Mouse (Mus musculus) midbrain, embryonic 16.5 days (tissue): ENCODE measurements around the gene Tstd3. TPM values are rescaled to one million over a fixed set of nuclear protein-coding genes. Genes with fewer than 3 reads are reported as not detected.
A peak's percentile ranks its signal among the peaks of the same experiment; 100 is the strongest.
"Not testable (repeated sequence)": the region's sequence is repeated elsewhere in the genome, so short reads cannot be mapped to it uniquely, and the experiment has no call there.

Experiments
- ATAC-seq: fragments of 200-750 bp; cut with Nextera tagmentation; 2 replicates; pipeline ENCODE4 v1.8.0; 2017; ENCODE audit warnings: moderate TSS enrichment
- H3K27ac ChIP-seq: fragments of 300-500 bp; sonication (generic); 2 replicates; pipeline ENCODE4 v1.5.1; 2014; ENCODE audit warnings: mild to moderate bottlenecking, low read length, mixed read lengths
- H3K27me3 ChIP-seq: fragments of 300-500 bp; sonication (generic); 2 replicates; pipeline ENCODE4 v1.6.1; 2014; ENCODE audit warnings: low read depth, low read length, mixed read lengths; ENCODE audit not compliant: control insufficient read depth, insufficient read depth
- H3K36me3 ChIP-seq: fragments of 300-500 bp; sonication (generic); 2 replicates; pipeline ENCODE4 v1.6.1; 2014; ENCODE audit warnings: mild to moderate bottlenecking, low read length, moderate library complexity, mixed read lengths; ENCODE audit not compliant: control insufficient read depth, insufficient read depth
- H3K4me1 ChIP-seq: fragments of 300-500 bp; sonication (generic); 2 replicates; pipeline ENCODE4 v1.6.1; 2014; ENCODE audit warnings: mild to moderate bottlenecking, low read length, mixed read lengths; ENCODE audit not compliant: control insufficient read depth, insufficient read depth
- H3K4me2 ChIP-seq: fragments of 300-500 bp; sonication (generic); 2 replicates; pipeline ENCODE4 v1.6.1; 2014; ENCODE audit warnings: mild to moderate bottlenecking, low read length, mixed read lengths
- H3K4me3 ChIP-seq: fragments of 300-500 bp; sonication (generic); 2 replicates; pipeline ENCODE4 v1.5.1; 2014; ENCODE audit warnings: low read depth, mild to moderate bottlenecking, low read length, moderate library complexity, mixed read lengths
- H3K9ac ChIP-seq: fragments of 300-500 bp; sonication (generic); 2 replicates; pipeline ENCODE4 v1.6.1; 2014; ENCODE audit warnings: low read depth, low read length, mixed read lengths
- H3K9me3 ChIP-seq: fragments of 300-500 bp; sonication (generic); replicated peaks from 2 replicates; pipeline ENCODE4 v1.6.1; 2014; ENCODE audit warnings: mild to moderate bottlenecking, low read length, mixed read lengths; ENCODE audit not compliant: control insufficient read depth, poor library complexity, severe bottlenecking
- WGBS: fragments of 180-500 bp; shearing (Covaris S2); extraction: QIAGEN DNeasy Blood & Tissue Kit; methylation state at CpG from one replicate; pipeline ENCODE4 v1.1.7; 2014; 5-methylcytosine and 5-hydroxymethylcytosine counted together
- polyA plus RNA-seq: library from polyadenylated mRNA; unstranded; fragments of >200 nt; fragmentation: Nextera tagmentation; extraction: Ambion mirVana; gene quantifications from 2 replicates; pipeline ENCODE4 v1.2.1, GENCODE M21; 2015

Tstd3 gene
- polyA plus RNA-seq, 1 experiment from 2014 or later = 28.9 TPM

DNA sequence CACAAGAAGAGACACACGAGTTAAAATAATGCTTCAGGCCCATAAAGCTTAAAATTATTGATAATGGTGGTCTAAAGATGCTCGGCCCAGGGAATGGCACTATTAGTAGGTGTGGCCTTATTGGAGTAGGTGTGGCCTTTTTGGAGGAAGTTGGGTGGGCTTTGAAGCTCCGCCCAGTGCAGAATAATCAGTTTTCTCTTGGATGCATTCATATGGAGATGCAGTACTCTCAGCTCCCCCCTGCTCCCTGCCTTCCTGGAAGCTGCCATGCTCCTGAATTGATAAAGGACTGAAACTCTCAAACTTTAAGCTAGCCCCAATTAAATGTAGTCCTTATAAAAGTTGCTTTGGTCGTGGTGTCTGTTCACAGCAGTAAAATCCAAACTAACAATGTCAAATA lies 3.2 kb downstream of the Tstd3 start:
- H3K9me3 ChIP-seq = no peaks in the 10 kb centered on the region
- peaks cover 7% of the 10 kb centered on the region for H3K36me3 ChIP-seq
- H3K27ac ChIP-seq = no peak overlapping the region
- no peaks in the 10 kb centered on the region for H3K27me3 ChIP-seq
- 81% methylated on average over 4 of the region's 4 CpGs for WGBS
- no peak overlapping the region for H3K4me2 ChIP-seq
- H3K9ac ChIP-seq = no peak overlapping the region
- no peaks in the 10 kb centered on the region; the same call in 1 of the 2 replicates for H3K4me1 ChIP-seq
- ATAC-seq = no peak
- H3K4me3 ChIP-seq = no peak overlapping the region

DNA sequence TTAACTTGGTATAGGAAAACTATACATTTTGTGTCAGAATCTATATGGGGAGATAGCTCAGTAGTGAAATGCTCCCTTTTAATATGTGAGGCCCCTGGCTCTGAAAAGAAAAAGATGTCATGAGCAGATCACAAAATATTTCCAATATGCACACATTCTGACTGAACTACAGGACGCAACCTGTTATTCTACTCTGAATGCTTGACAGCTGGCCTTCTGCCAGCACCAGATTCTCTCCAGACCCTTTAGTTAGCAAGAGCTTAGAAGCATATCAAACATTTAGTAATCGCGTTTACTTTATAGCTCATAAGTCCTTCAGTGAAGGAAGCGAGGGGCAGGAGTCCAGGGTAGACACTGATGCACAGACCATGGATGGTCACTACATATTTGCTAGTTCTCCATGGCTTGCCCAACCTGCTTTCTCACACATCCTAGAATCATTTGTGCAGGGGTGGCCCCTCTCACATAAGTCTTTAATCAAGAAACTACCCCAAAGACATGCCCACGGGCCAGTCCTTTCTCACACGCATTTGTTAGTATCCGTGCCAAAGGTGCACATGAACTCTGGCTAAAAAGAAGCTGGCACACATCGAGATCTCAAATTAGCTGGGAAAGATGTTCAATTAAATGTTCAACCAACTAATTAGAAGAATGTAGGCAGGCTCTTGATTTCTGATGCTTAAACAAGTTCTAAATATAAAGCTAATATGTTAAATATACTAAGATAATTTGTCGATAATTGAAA lies 5.4 kb downstream of the Tstd3 start:
- ATAC-seq = no peak
- Histone ChIP-seq H3K27me3 (no peaks in the 10 kb centered on the region), H3K9ac (no peak overlapping the region), H3K9me3 (no peaks in the 10 kb centered on the region), H3K27ac (no peak overlapping the region), H3K36me3 (peaks cover 8% of the 10 kb centered on the region), H3K4me2 (no peak overlapping the region), H3K4me1 (no peaks in the 10 kb centered on the region; the same call in 1 of the 2 replicates), H3K4me3 (no peak overlapping the region)
- 85% methylated on average over 9 of the region's 9 CpGs for WGBS

- no peak overlapping the region for H3K27ac ChIP-seq
- 47% methylated on average over 1 of the region's 1 CpGs for WGBS
- ATAC-seq = no peak
- no peaks in the 10 kb centered on the region for H3K4me1 ChIP-seq
- H3K4me2 ChIP-seq = no peak overlapping the region
- peaks cover 8% of the 10 kb centered on the region for H3K36me3 ChIP-seq
- H3K27me3 ChIP-seq = no peaks in the 10 kb centered on the region
- H3K9me3 ChIP-seq = no peaks in the 10 kb centered on the region
- H3K4me3 ChIP-seq = no peak overlapping the region
- H3K9ac ChIP-seq = no peak overlapping the region
These were observed 8.2 kb downstream of the Tstd3 start for GRCm38 (mm10) chr4:21758860-21759259.

GRCm38 (mm10) chr4:21755123-21755789 lies 11.8 kb downstream of the Tstd3 start:
- no peak for ATAC-seq
- no peaks in the 10 kb centered on the region for H3K27me3 ChIP-seq
- H3K9me3 ChIP-seq = no peaks in the 10 kb centered on the region
- H3K4me3 ChIP-seq = no peak overlapping the region
- 70% methylated on average over 4 of the region's 4 CpGs for WGBS
- H3K27ac ChIP-seq = no peak overlapping the region
- no peaks in the 10 kb centered on the region for H3K4me1 ChIP-seq
- peaks cover 12% of the 10 kb centered on the region for H3K36me3 ChIP-seq
- H3K4me2 ChIP-seq = no peak overlapping the region
- H3K9ac ChIP-seq = no peak overlapping the region

- Histone ChIP-seq H3K4me1 (no peaks in the 10 kb centered on the region), H3K27ac (no peak overlapping the region), H3K36me3 (peaks cover 9% of the 10 kb centered on the region), H3K9ac (no peak overlapping the region), H3K9me3 (no peaks in the 10 kb centered on the region), H3K4me3 (no peak overlapping the region), H3K27me3 (no peaks in the 10 kb centered on the region), H3K4me2 (no peak overlapping the region)
- ATAC-seq = no peak
- WGBS = 81% methylated on average over 5 of the region's 5 CpGs
These were observed 21.3 kb downstream of the Tstd3 start for GRCm38 (mm10) chr4:21745723-21746122.

- not testable (repeated sequence) for H3K27ac ChIP-seq, H3K27me3 ChIP-seq, H3K9me3 ChIP-seq, H3K9ac ChIP-seq, H3K4me2 ChIP-seq, H3K4me1 ChIP-seq, H3K4me3 ChIP-seq, H3K36me3 ChIP-seq, ATAC-seq
- WGBS = 96% methylated on average over 8 of the region's 8 CpGs
These were observed 22.9 kb downstream of the Tstd3 start for GRCm38 (mm10) chr4:21744142-21744541.

GRCm38 (mm10) chr4:21739169-21739568 lies 27.8 kb downstream of the Tstd3 start:
- no peak overlapping the region for H3K4me3 ChIP-seq
- 93% methylated on average over 4 of the region's 4 CpGs for WGBS

GRCm38 (mm10) chr4:21727615-21728165 lies 39.3 kb downstream of the Tstd3 start, which contains the start of gene Ccnc:
Gene Ccnc (plus strand): TSS chr4:21727701.
- H3K36me3 ChIP-seq = peaks cover under 1% of the 10 kb centered on the region; the same call in 1 of the 2 replicates
- H3K9me3 ChIP-seq = no peaks in the 10 kb centered on the region
- peaks cover 15% of the 10 kb centered on the region for H3K4me1 ChIP-seq
- H3K4me2 ChIP-seq = peak within 1 kb of the TSS; percentile 88
- peak within 1 kb of the TSS; percentile 96 for H3K9ac ChIP-seq
- H3K27me3 ChIP-seq = no peaks in the 10 kb centered on the region
- H3K4me3 ChIP-seq = peak within 1 kb of the TSS; percentile 93
- WGBS = under 1% methylated on average over 37 of the region's 37 CpGs
- peak within 1 kb of the TSS; percentile 90 for H3K27ac ChIP-seq
- ATAC-seq = peak; percentile 99

More at GRCm38 (mm10) chr4:21739169-21739568, 27.8 kb downstream of the Tstd3 start:
- Histone ChIP-seq H3K4me2 (no peak overlapping the region), H3K4me1 (no peaks in the 10 kb centered on the region), H3K27me3 (no peaks in the 10 kb centered on the region), H3K27ac (no peak overlapping the region), H3K36me3 (peaks cover 15% of the 10 kb centered on the region; the same call in 1 of the 2 replicates), H3K9ac (no peak overlapping the region), H3K9me3 (no peaks in the 10 kb centered on the region)
- ATAC-seq = no peak
